Mouse (Mus musculus) hematopoietic multipotent progenitor cell, adult 10-12 weeks (in vitro differentiated cells): ENCODE results near the gene Poldip2. TPM values are rescaled to one million over a fixed set of nuclear protein-coding genes. Genes with fewer than 3 reads are reported as not detected.

ENCODE experiments used
- polyA plus RNA-seq: library from polyadenylated mRNA; stranded (reverse); fragments of >175 nt; gene quantifications from 2 replicates; pipeline ENCODE4 v1.2.3, GENCODE M21; 2012; ENCODE audit warnings: low replicate concordance

The Poldip2 gene
- polyA plus RNA-seq = 19.9 and 24.5 TPM in 2 replicates

GRCm38 (mm10) chr11:78512025-78512957 is at the start of gene Poldip2, which contains the start of gene Tmem199:
Poldip2 (plus strand) TSS chr11:78512193.
Tmem199 (minus strand) TSS chr11:78512172.

GRCm38 (mm10) chr11:78465568-78466180 is 46.3 kb upstream of the Poldip2 start, which contains the start of gene Slc46a1:
Slc46a1 (plus strand) TSS chr11:78465697.

GRCm38 (mm10) chr11:78497544-78498522 is 14.2 kb upstream of the Poldip2 start, which contains the start of gene Sarm1:
Sarm1 (minus strand) TSS chr11:78497754.

GRCm38 (mm10) chr11:78499004-78499403 is 13.0 kb upstream of the Poldip2 start, which contains the start of gene Vtn:
Vtn (plus strand) TSS chr11:78499091.

GRCm38 (mm10) chr11:78502909-78503650 is 8.9 kb upstream of the Poldip2 start, which contains the start of gene Sebox:
Sebox (plus strand) TSS chr11:78503447.

GRCm38 (mm10) chr11:78536080-78536689 is 24.2 kb downstream of the Poldip2 start, which contains the start of the genes Tnfaip1 and Ift20:
Tnfaip1 (minus strand) TSS chr11:78536332.
Ift20 (plus strand) TSS chr11:78536361.

GRCm38 (mm10) chr11:78550168-78551058 is 38.4 kb downstream of the Poldip2 start, which contains the start of gene Tmem97:
Tmem97 (minus strand) TSS chr11:78550777.

Other genes starting within 250 kb of the Poldip2 start
- not detected in 2 replicates for gene BC030499, start 221.4 kb upstream of the Poldip2 start, polyA plus RNA-seq
- 2.1 and 18.1 TPM in 2 replicates for gene Spag5, start 210.7 kb upstream of the Poldip2 start, polyA plus RNA-seq
- 0.53 and 3.2 TPM in 2 replicates for gene Aldoc, start 189.2 kb upstream of the Poldip2 start, polyA plus RNA-seq
- 39.9 and 105 TPM in 2 replicates for gene Pigs, start 183.8 kb upstream of the Poldip2 start, polyA plus RNA-seq
- gene Unc119, start 168.7 kb upstream of the Poldip2 start, polyA plus RNA-seq = 58.3 and 116 TPM in 2 replicates
- gene Foxn1, start 125.6 kb upstream of the Poldip2 start, polyA plus RNA-seq = not detected in 2 replicates
- gene Slc13a2, start 90.0 kb upstream of the Poldip2 start, polyA plus RNA-seq = 0.12 TPM in 1 of 2 replicates, not detected in the other
- 1.1 and 1.9 TPM in 2 replicates for gene Slc46a1, start 46.5 kb upstream of the Poldip2 start, polyA plus RNA-seq
- 0.72 and 1.3 TPM in 2 replicates for gene Sarm1, start 14.4 kb upstream of the Poldip2 start, polyA plus RNA-seq
- not detected in 2 replicates for gene Vtn, start 13.1 kb upstream of the Poldip2 start, polyA plus RNA-seq
- not detected in 2 replicates for gene Sebox, start 8.7 kb upstream of the Poldip2 start, polyA plus RNA-seq
- gene Tmem199, start within 50 bp of the Poldip2 start, polyA plus RNA-seq = 12.6 and 34.2 TPM in 2 replicates
- gene Tnfaip1, start 24.1 kb downstream of the Poldip2 start, polyA plus RNA-seq = 7.6 and 11.1 TPM in 2 replicates
- 16.0 and 48.5 TPM in 2 replicates for gene Ift20, start 24.2 kb downstream of the Poldip2 start, polyA plus RNA-seq
- gene Tmem97, start 38.6 kb downstream of the Poldip2 start, polyA plus RNA-seq = 3.9 and 6.0 TPM in 2 replicates
- 19.0 and 19.3 TPM in 2 replicates for gene Nlk, start 185.2 kb downstream of the Poldip2 start, polyA plus RNA-seq
- gene Ccnq, start 239.5 kb downstream of the Poldip2 start, polyA plus RNA-seq = 39.7 and 48.9 TPM in 2 replicates